Mouse (Mus musculus) C2C12 (cell line): ENCODE measurements at regions not wholly inside any gene's neighbourhood (a gene's known extent, or its start where the extent isn't known, plus 50 kb on each side); places are given as distances from the start of the nearest gene placed in this dataset.

Experiments
- CEBPB ChIP-seq: IDR thresholded peaks from one replicate; pipeline ENCODE4 v1.6.1; 2011; ENCODE audit warnings: low read depth, mild to moderate bottlenecking, control low read depth, moderate library complexity
- CTCF ChIP-seq: IDR thresholded peaks from one replicate; pipeline ENCODE4 v1.5.1; 2011; ENCODE audit not compliant: control insufficient read depth, insufficient read depth, insufficient read length
- FOSL1 ChIP-seq: IDR thresholded peaks from one replicate; pipeline ENCODE4 v1.8.0; 2011; ENCODE audit warnings: mild to moderate bottlenecking, low read length; ENCODE audit not compliant: poor library complexity, insufficient read depth, severe bottlenecking
- MAX ChIP-seq: IDR thresholded peaks from one replicate; pipeline ENCODE4 v1.6.1; 2011; ENCODE audit warnings: mild to moderate bottlenecking, control low read depth
- MYOD1 ChIP-seq: IDR thresholded peaks from one replicate; pipeline ENCODE4 v1.6.1; 2011; ENCODE audit warnings: low read depth; ENCODE audit not compliant: control insufficient read depth, insufficient read length
- USF1 ChIP-seq: IDR thresholded peaks from one replicate; pipeline ENCODE4 v1.6.1; 2011; ENCODE audit warnings: low read depth, mild to moderate bottlenecking, control low read depth, moderate library complexity

DNA sequence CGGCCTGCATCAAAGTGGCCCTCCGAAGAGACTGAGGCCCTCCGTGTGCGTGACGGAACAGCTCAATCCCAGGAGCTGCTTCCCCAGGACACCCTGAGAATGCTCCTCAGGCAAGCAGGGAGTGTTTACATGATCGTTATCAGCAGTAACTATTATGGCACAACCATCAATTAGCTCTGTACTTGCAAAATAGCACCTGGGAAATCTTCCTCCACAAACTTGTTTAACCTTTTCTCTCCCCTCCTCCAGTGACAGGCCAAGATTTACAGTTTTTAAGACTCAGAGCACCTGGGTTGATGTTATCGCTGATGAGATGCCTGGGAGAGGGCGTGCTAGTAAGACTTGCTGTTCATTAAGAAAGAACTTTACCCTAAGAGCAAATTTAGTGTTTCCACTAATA lies 82.5 kb downstream of the Irx2 start:
- TF ChIP-seq CTCF = no peak
- no peak for TF ChIP-seq USF1
- no peak for TF ChIP-seq CEBPB
- TF ChIP-seq MYOD1 = no peak
- no peak for TF ChIP-seq FOSL1
- no peak for TF ChIP-seq MAX
